Mouse (Mus musculus) spleen, postnatal 0 days (tissue): Measurements from ENCODE around the gene Olfr1197. TPM values are rescaled to one million over a fixed set of nuclear protein-coding genes. Genes with fewer than 3 reads are reported as not detected.

ENCODE experiments used
- polyA plus RNA-seq: library from polyadenylated mRNA; unstranded; fragments of >200 nt; fragmentation: Nextera tagmentation; extraction: Ambion mirVana; gene quantifications from 2 replicates; pipeline ENCODE4 v1.2.1, GENCODE M21; 2015

Olfr1197 gene
- polyA plus RNA-seq: not detected in 2 replicates

GRCm38 (mm10) chr2:88732266-88732665 is at the start of gene Olfr1197:
Gene Olfr1197, minus strand, starts transcription at chr2:88732366.

GRCm38 (mm10) chr2:88770388-88770787 is 38.2 kb upstream of the Olfr1197 start, which contains the start of gene Olfr1200:
Gene Olfr1200, minus strand, starts transcription at chr2:88770488.

DNA sequence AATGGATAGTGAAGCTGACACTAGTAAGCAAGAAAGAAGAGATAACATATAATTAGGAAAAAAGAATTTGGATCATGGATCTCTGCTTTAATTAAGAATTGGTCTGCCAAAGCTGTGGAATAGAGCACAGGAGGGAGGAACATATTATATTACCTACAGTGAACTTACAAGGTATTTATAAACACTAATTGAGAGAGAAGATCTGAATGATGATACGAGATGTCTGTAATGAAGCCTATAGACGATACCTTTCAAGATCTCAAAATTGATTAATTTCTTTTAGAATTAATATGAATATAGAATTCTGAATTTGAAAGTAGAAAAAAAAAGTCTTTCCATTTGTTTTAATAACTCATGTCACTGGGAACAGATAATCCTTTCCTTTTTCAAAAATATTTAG is 28.2 kb upstream of the Olfr1197 start, which contains the start of gene Olfr1199:
TSS of gene Olfr1199 (minus strand) at position 101 of the 400 bp plus-strand sequence.

DNA sequence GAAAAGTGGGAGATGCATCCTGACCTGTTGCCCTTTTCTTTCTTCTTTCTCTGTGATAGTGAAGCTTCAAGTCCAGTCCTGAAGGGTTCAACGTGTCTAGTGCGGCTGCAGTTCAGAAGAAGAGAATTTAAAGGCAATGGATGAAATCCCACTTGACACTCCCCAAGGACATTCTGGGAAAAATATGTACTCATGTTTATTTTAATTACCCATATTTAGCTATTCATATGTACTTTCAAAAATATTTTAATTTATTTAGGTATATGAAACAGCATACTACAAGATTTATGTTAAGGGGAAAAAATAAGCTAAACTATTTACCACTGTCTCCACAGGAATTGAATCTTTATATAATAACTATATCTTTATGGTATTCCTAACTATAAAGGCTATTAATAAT is 19.1 kb upstream of the Olfr1197 start, which contains the start of gene Olfr1198:
TSS of gene Olfr1198 (minus strand) at position 101 of the 400 bp plus-strand sequence.

GRCm38 (mm10) chr2:88704497-88704896 is 27.7 kb downstream of the Olfr1197 start, which contains the start of gene Olfr1196:
Gene Olfr1196, minus strand, starts transcription at chr2:88704597.

GRCm38 (mm10) chr2:88689087-88689486 is 43.1 kb downstream of the Olfr1197 start, which contains the start of gene Olfr1195:
Gene Olfr1195, minus strand, starts transcription at chr2:88689187.

Other genes starting within 250 kb of the Olfr1197 start
- gene Olfr1184, start 248.8 kb downstream of the Olfr1197 start, polyA plus RNA-seq: not detected in 2 replicates
- gene Olfr1185-ps1, start 239.0 kb downstream of the Olfr1197 start, polyA plus RNA-seq: not detected in 2 replicates
- gene Olfr1186, start 213.8 kb downstream of the Olfr1197 start, polyA plus RNA-seq: not detected in 2 replicates
- gene Olfr1188, start 175.4 kb downstream of the Olfr1197 start, polyA plus RNA-seq: not detected in 2 replicates
- gene Olfr1189, start 145.9 kb downstream of the Olfr1197 start, polyA plus RNA-seq: not detected in 2 replicates
- gene Olfr1191-ps1, start 91.8 kb downstream of the Olfr1197 start, polyA plus RNA-seq: not detected in 2 replicates
- not detected in 2 replicates for gene Olfr1192-ps1, start 83.9 kb downstream of the Olfr1197 start, polyA plus RNA-seq
- gene Olfr1193, start 56.7 kb downstream of the Olfr1197 start, polyA plus RNA-seq: not detected in 2 replicates
- gene Olfr1195, start 43.2 kb downstream of the Olfr1197 start, polyA plus RNA-seq: not detected in 2 replicates
- gene Olfr1196, start 27.8 kb downstream of the Olfr1197 start, polyA plus RNA-seq: not detected in 2 replicates
- not detected in 2 replicates for gene Olfr1198, start 19.0 kb upstream of the Olfr1197 start, polyA plus RNA-seq
- not detected in 2 replicates for gene Olfr1199, start 28.1 kb upstream of the Olfr1197 start, polyA plus RNA-seq
- not detected in 2 replicates for gene Olfr1200, start 38.1 kb upstream of the Olfr1197 start, polyA plus RNA-seq
- gene Olfr1201, start 60.7 kb upstream of the Olfr1197 start, polyA plus RNA-seq: not detected in 2 replicates
- gene Olfr1202, start 82.1 kb upstream of the Olfr1197 start, polyA plus RNA-seq: not detected in 2 replicates
- not detected in 2 replicates for gene Olfr1205, start 97.4 kb upstream of the Olfr1197 start, polyA plus RNA-seq
- not detected in 2 replicates for gene Olfr1204, start 116.9 kb upstream of the Olfr1197 start, polyA plus RNA-seq
- not detected in 2 replicates for gene Olfr1206, start 130.9 kb upstream of the Olfr1197 start, polyA plus RNA-seq
- not detected in 2 replicates for gene Olfr1208, start 169.9 kb upstream of the Olfr1197 start, polyA plus RNA-seq
- not detected in 2 replicates for gene Olfr1209, start 182.8 kb upstream of the Olfr1197 start, polyA plus RNA-seq
- not detected in 2 replicates for gene Olfr1211, start 205.7 kb upstream of the Olfr1197 start, polyA plus RNA-seq
- not detected in 2 replicates for gene Olfr1212, start 221.6 kb upstream of the Olfr1197 start, polyA plus RNA-seq
- gene Gm13762, start 247.9 kb upstream of the Olfr1197 start, polyA plus RNA-seq: not detected in 2 replicates